Mouse (Mus musculus) cerebellum, adult 2 months (tissue): ENCODE measurements around the gene Rab3ip. TPM values are rescaled to one million over a fixed set of nuclear protein-coding genes. Genes with fewer than 3 reads are reported as not detected.

Experiments
- DNase-seq, 2 experiments: peaks; one replicate each; pipeline ENCODE4 v3.0.0; 2021
- H3K27ac ChIP-seq: fragments of 200-500 bp; 2 replicates; pipeline ENCODE4 v1.5.1; 2012; ENCODE audit warnings: low read length, control low read depth, inconsistent platforms; ENCODE audit not compliant: insufficient read depth
- H3K27me3 ChIP-seq: fragments of 200-500 bp; 2 replicates; pipeline ENCODE4 v1.6.1; 2012; ENCODE audit warnings: inconsistent platforms, mild to moderate bottlenecking, low read length, moderate library complexity; ENCODE audit not compliant: control insufficient read depth, insufficient read depth
- H3K4me1 ChIP-seq: fragments of 200-500 bp; 2 replicates; pipeline ENCODE4 v1.6.1; 2011; ENCODE audit warnings: low read length; ENCODE audit not compliant: control insufficient read depth, insufficient read depth
- H3K4me3 ChIP-seq: fragments of 200-500 bp; replicated peaks from 2 replicates; pipeline ENCODE3; 2011; ENCODE audit warnings: mild to moderate bottlenecking, low read depth, low read length, control low read depth; ENCODE audit not compliant: insufficient read depth
- CTCF ChIP-seq: fragments of 200-500 bp; IDR thresholded peaks from 2 replicates; pipeline ENCODE4 v1.5.1; 2011; ENCODE audit warnings: low read depth, mild to moderate bottlenecking, control low read depth, low read length, moderate library complexity, borderline replicate concordance; ENCODE audit not compliant: insufficient read depth
- POLR2A ChIP-seq: fragments of 200-500 bp; IDR thresholded peaks from 2 replicates; pipeline ENCODE4 v1.6.1; 2011; ENCODE audit warnings: low read length, control low read depth, borderline replicate concordance; ENCODE audit not compliant: insufficient read depth
- WGBS: fragments of 180-500 bp; shearing (Covaris S2); methylation state at CpG from one replicate; pipeline ENCODE4 v1.1.7; 2018; 5-methylcytosine and 5-hydroxymethylcytosine counted together
- polyA plus RNA-seq: library from polyadenylated mRNA; depleted of rRNA; stranded (reverse); fragments of >200 nt; gene quantifications from 2 replicates; pipeline ENCODE4 v1.2.3, GENCODE M21; 2012

Gene Rab3ip
- polyA plus RNA-seq, 1 experiment = 46.5 TPM

DNA sequence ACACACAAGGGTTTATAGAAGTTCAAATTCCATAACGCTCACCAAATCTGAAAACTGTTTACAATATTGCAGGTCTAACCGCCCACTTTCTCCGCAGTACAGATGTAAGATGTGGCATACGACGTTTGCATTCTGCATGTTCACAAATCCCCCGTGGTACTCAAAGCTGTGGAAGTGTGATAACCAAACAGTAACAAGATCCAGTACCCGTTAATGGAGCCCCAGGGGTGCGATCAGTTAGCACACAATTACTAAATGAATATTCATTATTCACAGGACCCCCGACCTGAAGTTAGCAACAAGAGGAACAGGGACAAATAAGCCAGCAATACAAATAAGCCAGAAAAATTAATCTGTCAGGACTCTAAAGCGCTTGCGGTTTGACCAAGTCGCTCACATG, 34.3 kb upstream of the Rab3ip start:
- no peaks in the 10 kb centered on the region for H3K4me1 ChIP-seq
- 72% methylated on average over 12 of the region's 12 CpGs for WGBS
- H3K27ac ChIP-seq = no peak overlapping the region
- H3K27me3 ChIP-seq = no peaks in the 10 kb centered on the region
- no peak for DNase-seq
- H3K4me3 ChIP-seq = no peak overlapping the region
- TF ChIP-seq POLR2A = no peak
- no peak for TF ChIP-seq CTCF

DNA sequence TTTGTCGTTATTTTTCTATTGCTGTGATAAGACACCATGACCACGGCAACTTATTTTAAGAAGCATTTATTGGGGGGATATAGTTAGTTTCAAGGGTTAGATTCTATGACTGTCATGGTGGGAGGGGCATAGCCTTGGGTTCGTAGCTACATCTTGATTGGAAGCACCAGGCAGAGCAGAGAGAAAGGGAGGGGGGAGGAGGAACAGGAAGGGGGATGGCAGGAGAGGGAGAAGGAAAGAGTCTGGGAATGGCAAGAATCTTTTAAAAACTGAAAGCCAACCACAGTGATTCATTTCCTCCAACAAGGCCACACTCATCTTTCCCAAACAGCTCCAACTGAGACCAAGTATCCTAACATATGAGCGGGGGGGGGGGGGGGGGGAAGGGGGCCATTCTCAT, 32.0 kb upstream of the Rab3ip start:
- no peak for DNase-seq
- Histone ChIP-seq H3K27ac (no peak overlapping the region), H3K4me3 (no peak overlapping the region), H3K27me3 (no peaks in the 10 kb centered on the region), H3K4me1 (no peaks in the 10 kb centered on the region; the same call in 1 of the 2 replicates)
- TF ChIP-seq POLR2A (no peak), CTCF (no peak)
- 69% methylated on average over 4 of the region's 4 CpGs for WGBS

DNA sequence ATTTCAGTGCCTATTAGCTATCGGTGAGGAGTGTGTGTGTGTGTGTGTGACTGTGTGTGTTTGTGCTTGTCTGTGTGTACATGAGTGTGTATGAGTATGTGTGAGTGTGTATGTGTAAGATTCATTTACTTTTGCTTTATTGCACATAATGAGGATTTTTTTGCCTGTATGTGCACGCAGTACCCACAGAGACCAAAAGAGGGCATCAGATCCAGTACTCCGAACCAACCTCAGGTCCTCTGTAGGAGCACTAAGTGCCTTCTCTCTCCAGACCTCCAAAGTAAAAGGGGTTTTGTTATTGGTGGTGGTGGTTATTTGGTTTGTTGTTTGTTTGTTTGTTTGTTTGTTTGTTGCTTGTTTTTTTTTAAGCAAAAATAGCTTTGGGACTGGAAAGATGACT, 30.3 kb upstream of the Rab3ip start:
- no peaks in the 10 kb centered on the region; the same call in 1 of the 2 replicates for H3K4me1 ChIP-seq
- H3K27me3 ChIP-seq = no peaks in the 10 kb centered on the region; the same call in 1 of the 2 replicates
- TF ChIP-seq CTCF (peak; percentile 44; the same call in 1 of the 2 replicates), POLR2A (no peak)
- no peak overlapping the region for H3K27ac ChIP-seq
- WGBS = 77% methylated on average over 3 of the region's 3 CpGs
- DNase-seq = no peak
- H3K4me3 ChIP-seq = no peak overlapping the region

DNA sequence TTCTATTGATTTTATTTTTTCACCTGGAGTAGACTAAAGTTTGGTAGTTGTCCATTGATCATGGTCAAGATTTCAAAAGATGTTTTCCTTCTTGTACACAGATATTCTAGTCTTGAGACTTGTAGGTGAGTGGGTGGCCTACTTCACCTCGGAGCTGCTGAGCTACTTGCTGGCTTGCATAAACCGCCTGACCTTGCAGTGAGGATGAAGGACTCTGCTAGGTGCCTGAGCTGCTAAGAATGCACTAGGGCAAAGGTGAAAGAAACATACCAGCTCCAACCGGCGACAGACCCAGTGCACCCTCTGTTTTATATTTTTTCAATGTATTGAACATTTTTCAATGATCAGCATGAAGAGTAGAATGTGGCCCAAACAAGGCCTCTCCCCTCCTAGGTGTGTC, 29.7 kb upstream of the Rab3ip start:
- 89% methylated on average over 4 of the region's 4 CpGs for WGBS
- H3K27ac ChIP-seq = no peak overlapping the region
- TF ChIP-seq POLR2A (no peak), CTCF (no peak)
- H3K4me1 ChIP-seq = no peaks in the 10 kb centered on the region; the same call in 1 of the 2 replicates
- no peaks in the 10 kb centered on the region; the same call in 1 of the 2 replicates for H3K27me3 ChIP-seq
- H3K4me3 ChIP-seq = no peak overlapping the region
- no peak for DNase-seq

DNA sequence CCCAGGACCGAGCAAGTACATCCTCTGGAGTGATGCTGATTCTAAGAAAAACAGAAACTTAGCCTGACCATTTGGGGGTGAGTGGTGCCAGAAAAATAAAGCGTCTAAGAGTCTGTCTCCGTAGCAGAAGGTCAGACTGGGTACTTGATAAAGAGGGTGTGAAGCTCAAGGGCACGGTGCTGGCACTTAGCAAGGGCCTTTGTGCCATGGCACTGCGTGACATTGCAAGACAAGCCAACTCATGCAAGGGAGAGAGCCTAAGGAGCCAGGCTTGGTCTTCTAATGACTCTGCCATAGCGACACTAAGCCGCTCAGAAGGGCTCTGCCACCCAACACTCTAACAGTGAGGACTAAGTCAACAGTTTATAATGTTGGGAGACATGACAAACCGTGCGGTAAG, 28.3 kb upstream of the Rab3ip start:
- TF ChIP-seq CTCF (no peak), POLR2A (no peak)
- no peak overlapping the region for H3K4me3 ChIP-seq
- no peak overlapping the region for H3K27ac ChIP-seq
- peak; percentile 10 to 20 for DNase-seq
- WGBS = 28% methylated on average over 9 of the region's 9 CpGs
- no peaks in the 10 kb centered on the region; the same call in 1 of the 2 replicates for H3K27me3 ChIP-seq
- no peaks in the 10 kb centered on the region; the same call in 1 of the 2 replicates for H3K4me1 ChIP-seq

DNA sequence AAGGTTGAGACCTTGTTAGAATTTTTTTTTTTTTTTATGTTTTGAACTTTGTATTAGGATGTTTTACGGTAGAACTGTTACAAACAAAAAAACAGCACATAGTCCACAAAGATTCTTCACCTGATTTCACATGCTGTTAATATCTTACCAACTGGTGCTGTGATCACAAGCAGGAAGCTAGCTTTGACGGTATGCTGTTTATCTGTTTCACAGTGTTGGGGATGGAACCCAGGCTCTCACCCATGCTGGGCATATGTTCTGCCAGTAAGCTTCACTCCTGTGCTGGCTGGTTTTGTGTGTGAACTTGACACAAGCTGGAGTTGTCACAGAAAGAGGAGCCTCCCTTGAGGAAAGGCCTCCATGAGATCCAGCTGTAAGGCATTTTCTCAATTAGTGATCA, 27.3 kb upstream of the Rab3ip start:
- Histone ChIP-seq H3K4me3 (no peak overlapping the region), H3K4me1 (no peaks in the 10 kb centered on the region; the same call in 1 of the 2 replicates), H3K27ac (no peak overlapping the region), H3K27me3 (no peaks in the 10 kb centered on the region; the same call in 1 of the 2 replicates)
- no peak for TF ChIP-seq POLR2A
- no peak for TF ChIP-seq CTCF
- DNase-seq = no peak
- 80% methylated on average over 2 of the region's 2 CpGs for WGBS

DNA sequence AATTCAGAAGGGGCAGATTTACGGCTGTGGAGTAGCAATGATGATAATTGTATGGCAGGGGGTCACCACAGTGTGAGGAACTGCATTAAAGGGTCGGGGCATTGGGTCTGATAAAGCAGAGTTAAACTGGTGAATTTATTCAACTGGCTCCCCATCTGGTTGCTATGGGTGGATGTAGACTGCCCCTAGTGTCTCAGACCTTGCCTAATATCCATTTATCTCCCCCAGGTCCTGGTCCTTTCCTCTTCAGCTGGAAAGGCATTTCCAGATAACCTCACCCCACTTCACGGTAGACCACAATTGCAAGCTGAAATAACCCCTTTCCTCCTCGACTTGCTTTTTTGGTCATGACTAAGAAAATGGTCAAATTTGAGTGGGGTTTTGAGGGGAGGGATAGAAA, 26.9 kb upstream of the Rab3ip start:
- TF ChIP-seq POLR2A (no peak), CTCF (no peak)
- Histone ChIP-seq H3K27ac (no peak overlapping the region), H3K27me3 (no peaks in the 10 kb centered on the region; the same call in 1 of the 2 replicates), H3K4me3 (no peak overlapping the region), H3K4me1 (no peaks in the 10 kb centered on the region; the same call in 1 of the 2 replicates)
- DNase-seq = no peak
- WGBS = 88% methylated on average over 4 of the region's 4 CpGs

DNA sequence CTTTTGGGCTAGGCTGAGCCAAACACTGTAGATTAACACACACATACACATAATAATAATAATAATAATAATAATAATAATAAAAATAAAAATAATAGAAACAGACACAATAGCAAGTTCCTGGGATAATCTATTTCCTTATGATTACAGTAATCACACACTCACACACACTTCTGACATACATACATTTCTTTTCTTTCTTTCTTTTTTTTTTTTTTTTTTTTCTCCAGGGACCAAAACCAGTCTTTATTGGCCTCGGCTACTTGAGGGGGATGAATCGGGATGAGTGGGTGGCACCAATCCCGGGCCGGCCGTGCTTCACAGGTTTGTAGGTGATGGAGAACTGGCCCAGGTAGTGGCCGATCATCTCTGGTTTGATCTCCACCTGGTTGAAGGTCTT, 21.9 kb upstream of the Rab3ip start, which contains the start of gene Gm10271:
Gene Gm10271, minus strand, starts transcription at position 101 of the 400 bp plus-strand sequence.
- WGBS = 96% methylated on average over 6 of the region's 6 CpGs

More for the DNA sequence above, 21.9 kb upstream of the Rab3ip start, which contains the start of gene Gm10271:
- no peak for DNase-seq
- Histone ChIP-seq H3K4me1 (no peaks in the 10 kb centered on the region), H3K27me3 (no peaks in the 10 kb centered on the region; the same call in 1 of the 2 replicates), H3K4me3 (no peak within 1 kb of the TSS), H3K27ac (no peak within 1 kb of the TSS)
- TF ChIP-seq POLR2A = no peak
- TF ChIP-seq CTCF = no peak
